Mouse (Mus musculus) embryo, embryonic 10.5 days (tissue): ENCODE measurements around the gene Sox18.

Experiments
- DNase-seq: peaks from one replicate; pipeline ENCODE4 v3.0.0-alpha.2; 2015; ENCODE audit warnings: low spot score

The Sox18 gene

GRCm38 (mm10) chr2:181680716-181681117 is 9.3 kb upstream of the Sox18 start:
- DNase-seq = no peak

DNA sequence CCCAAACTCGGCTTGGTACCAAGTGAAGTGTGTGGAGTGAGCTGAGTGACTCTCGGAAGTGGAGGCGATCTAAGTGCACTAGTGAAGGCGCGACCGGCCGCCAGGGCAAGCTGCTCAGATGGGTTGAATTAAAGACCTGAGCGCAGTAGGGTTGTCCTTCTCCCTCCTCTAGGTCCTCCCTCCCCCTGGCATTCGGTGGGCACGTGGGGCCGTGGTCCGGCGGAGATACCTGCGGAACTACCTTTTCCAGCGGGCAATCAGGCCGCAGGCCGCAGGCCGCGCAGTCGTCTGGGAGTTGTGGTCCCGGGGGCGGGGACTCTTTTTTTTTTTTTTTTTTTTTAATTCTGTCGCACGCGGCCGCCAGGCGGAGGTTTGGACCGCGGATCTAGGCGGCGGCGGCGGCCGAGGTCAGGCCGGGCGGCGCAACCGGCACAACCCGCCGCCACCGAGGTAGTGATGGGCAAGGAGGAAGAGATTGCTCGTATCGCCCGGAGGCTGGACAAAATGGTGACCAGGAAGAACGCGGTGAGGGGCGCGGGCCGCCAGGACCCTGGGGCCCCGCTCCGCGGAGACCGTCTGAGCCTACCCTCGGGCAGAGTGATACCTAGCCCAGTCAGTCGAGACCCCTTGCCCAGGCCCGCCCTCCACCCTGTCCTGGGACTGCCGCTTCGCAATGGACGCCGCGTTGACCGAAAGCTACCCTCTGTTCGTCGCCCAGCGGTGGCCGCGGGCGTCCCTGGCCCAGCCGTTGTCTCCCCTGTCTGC is 8.7 kb upstream of the Sox18 start, which contains the start of gene Tcea2:
Gene Tcea2 (plus strand): TSS at position 360 of the 765 bp plus-strand sequence.
- DNase-seq = peak; percentile 78

- DNase-seq = peak; percentile 90
These were observed 7.3 kb upstream of the Sox18 start for GRCm38 (mm10) chr2:181678780-181679179.

- DNase-seq = no peak
These were observed 6.3 kb upstream of the Sox18 start for GRCm38 (mm10) chr2:181677755-181678098.

DNA sequence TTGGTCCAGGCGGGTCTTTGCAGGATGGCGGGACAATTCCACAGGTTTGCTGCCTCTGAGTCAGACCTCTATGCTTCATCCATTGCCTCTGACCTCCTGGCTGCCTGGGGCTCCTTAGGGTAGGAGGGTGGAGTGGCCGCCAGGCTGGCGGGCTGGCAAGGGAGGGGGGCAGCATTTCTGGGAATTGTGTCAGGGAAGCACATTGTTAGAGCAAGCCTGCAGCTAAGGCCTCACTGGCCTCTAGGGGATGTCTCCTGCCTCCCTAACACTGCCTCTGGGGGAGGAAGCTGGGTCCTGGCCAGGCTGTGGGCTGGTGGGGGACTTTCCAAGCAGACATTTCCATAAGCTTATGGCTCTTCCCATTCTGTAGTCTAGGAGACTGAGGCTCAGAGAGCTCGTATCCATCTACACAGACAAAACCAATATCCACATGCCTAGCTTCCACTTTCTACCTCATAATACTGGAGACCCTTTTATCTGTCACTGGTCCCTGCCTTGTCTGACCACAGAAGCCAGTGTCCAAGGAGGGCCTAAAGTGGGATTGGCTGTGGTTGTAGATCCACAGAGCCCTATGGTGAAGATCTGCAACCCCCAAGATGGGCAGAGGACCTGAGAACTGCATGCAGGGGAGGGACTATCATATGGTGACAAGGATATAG is 5.8 kb upstream of the Sox18 start:
- DNase-seq = no peak

- DNase-seq = peak; percentile 65
These were observed 5.0 kb upstream of the Sox18 start for GRCm38 (mm10) chr2:181676424-181676823.

DNA sequence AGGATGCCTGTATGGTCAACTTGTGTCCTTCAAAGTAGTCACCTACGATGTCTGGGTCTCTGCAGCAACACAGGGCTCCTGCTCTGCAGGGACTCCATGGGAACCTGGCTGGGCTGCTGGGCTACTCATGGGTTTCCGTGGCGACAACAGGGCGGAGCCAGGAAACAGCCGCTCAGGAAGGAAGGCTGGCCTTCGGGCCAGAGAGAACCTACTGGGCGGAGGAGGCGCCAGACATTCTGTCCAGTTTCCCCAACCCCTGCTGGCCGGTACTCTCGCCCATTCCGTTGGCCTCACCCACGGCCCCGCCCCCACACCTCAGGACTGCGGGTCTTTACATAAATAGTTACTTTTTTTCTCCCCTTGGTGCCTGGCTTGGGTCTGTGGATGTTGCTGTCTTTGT is 4.0 kb upstream of the Sox18 start:
- DNase-seq = peak; percentile 78

GRCm38 (mm10) chr2:181674934-181675333 is 3.5 kb upstream of the Sox18 start:
- no peak for DNase-seq

- peak; percentile 36 for DNase-seq
These were observed 2.1 kb upstream of the Sox18 start for GRCm38 (mm10) chr2:181673501-181673900.

GRCm38 (mm10) chr2:181671984-181672383 is 544 bp upstream of the Sox18 start:
- DNase-seq = no peak

DNA sequence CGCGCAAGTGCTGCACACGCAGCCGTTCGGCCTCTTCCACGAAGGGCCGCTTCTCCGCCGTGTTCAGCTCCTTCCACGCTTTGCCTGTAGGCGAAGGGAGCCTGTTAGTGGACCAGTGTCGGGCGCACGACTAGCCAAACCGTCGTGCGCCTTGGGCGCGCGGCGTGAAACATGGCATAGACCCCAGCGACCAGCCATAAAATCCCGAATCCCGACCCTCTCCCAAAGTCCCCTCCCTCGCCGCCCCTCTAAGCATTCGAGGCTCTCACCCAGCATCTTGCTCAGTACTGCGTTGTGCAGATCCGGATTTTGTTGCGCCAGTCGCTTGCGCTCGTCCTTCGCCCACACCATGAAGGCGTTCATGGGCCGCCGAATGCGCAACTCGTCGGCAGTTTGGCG is 528 bp downstream of the Sox18 start:
- DNase-seq = no peak

- DNase-seq = no peak
These were observed 1.0 kb downstream of the Sox18 start for GRCm38 (mm10) chr2:181670285-181670912.

DNA sequence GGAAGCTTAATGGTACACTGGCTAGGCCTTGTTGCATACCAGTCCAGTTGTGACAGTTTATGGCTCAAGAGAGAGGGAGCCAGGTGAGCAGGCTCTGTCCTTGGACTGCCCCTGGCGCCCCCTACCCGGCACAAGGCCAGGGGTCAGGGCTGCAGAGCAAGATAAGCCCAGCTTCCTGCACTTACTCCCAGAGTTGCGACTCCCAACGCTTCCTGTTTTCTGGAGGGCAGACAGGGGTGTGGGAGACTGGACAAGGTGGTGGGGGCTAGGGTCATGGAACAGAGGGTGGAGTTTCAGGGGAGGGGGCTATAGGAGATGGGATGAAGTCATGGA is 8.2 kb downstream of the Sox18 start:
- DNase-seq = no peak

DNA sequence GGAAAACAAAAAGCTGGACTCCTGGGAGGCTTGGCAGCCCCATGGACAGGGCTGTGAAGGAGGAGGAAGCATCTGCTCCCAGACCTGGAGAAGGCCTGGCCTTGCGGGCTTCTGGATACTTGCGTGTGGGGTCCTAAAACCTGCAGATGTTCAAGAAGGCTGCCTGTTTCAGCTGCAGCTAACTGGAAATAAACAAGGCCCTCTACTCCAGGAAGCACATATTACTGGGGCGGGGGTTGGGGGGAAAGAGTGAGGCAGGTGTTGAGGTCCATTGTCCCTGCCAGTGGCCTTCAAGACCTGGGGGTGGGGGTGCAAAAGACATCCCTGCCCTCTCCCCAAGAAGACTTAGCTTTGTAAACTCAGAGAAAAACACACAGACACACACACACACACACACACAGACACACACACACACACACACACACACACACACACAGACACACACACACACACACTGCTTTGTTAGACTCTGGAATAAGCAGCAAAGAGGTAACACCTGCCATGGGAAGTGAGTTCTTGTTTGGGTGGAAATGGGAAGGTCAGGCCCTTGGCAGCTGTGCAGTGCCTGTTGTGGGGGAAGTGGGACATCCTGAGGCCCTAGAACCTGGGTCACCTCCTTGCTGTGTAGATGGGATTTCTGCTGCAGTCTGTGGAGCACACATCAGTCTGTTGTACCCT is 8.7 kb downstream of the Sox18 start:
- DNase-seq = no peak

GRCm38 (mm10) chr2:181659609-181660055 is 11.8 kb downstream of the Sox18 start:
- DNase-seq = peak; percentile 79

- peak; percentile 49 for DNase-seq
These were observed 12.4 kb downstream of the Sox18 start for GRCm38 (mm10) chr2:181658930-181659555.

GRCm38 (mm10) chr2:181658528-181658927 is 12.9 kb downstream of the Sox18 start:
- no peak for DNase-seq

- no peak for DNase-seq
These were observed 14.0 kb downstream of the Sox18 start for GRCm38 (mm10) chr2:181657441-181657840.

DNA sequence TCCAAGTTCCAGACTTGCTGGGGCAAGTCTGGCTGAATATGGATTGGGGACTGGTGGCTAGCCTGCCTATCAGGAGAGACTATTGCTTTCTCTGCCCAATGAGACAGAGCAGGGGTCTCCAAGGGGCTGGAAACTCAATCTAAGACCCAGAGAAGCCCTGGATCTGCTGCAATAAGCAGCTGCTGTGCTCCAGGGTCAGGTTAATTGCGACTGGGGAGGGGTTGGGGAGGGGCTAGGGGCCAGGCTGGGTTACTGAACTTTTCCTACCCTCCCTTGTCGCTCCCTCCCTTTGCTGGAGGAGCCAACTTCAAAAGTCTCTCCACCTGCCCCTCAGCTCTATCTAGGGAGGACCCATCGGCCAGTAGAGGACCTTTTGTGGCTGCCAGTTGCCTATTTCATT is 14.7 kb downstream of the Sox18 start, which contains the start of gene Gm29797:
Gene Gm29797 (plus strand): TSS at position 301 of the 400 bp plus-strand sequence.
- DNase-seq = no peak

- no peak for DNase-seq
These were observed 17.9 kb downstream of the Sox18 start for GRCm38 (mm10) chr2:181653523-181653922.

- no peak for DNase-seq
These were observed 18.4 kb downstream of the Sox18 start for GRCm38 (mm10) chr2:181653065-181653464.

GRCm38 (mm10) chr2:181648926-181649325 is 22.5 kb downstream of the Sox18 start:
- no peak for DNase-seq
